Mouse (Mus musculus): ENCODE measurements around the gene Psmb9. TPM values are rescaled to one million over a fixed set of nuclear protein-coding genes. Genes with fewer than 3 reads are reported as not detected.

Psmb9 gene
- polyA plus RNA-seq, 1 experiment from 2014 or later: 0.73 TPM

GRCm38 (mm10) chr17:34143033-34143432 is 44.5 kb downstream of the Psmb9 start, which contains the start of gene H2-DMb2:
H2-DMb2 (plus strand) TSS chr17:34143307.
- H3K4me2 ChIP-seq (replicated peaks): no peak within 1 kb of the TSS
- H3K4me3 ChIP-seq: no peak within 1 kb of the TSS
- peaks cover 12% of the 10 kb centered on the region for H3K4me1 ChIP-seq
- H3K27me3 ChIP-seq: peaks cover 32% of the 10 kb centered on the region
- H3K36me3 ChIP-seq: no peaks in the 10 kb centered on the region
- no peak within 1 kb of the TSS for H3K27ac ChIP-seq (replicated peaks)
- WGBS: 41% methylated on average over 7 of the region's 7 CpGs
- H3K9ac ChIP-seq (replicated peaks): no peak within 1 kb of the TSS
- no peak for ATAC-seq (replicated peaks)
- H3K9me3 ChIP-seq: no peaks in the 10 kb centered on the region

DNA sequence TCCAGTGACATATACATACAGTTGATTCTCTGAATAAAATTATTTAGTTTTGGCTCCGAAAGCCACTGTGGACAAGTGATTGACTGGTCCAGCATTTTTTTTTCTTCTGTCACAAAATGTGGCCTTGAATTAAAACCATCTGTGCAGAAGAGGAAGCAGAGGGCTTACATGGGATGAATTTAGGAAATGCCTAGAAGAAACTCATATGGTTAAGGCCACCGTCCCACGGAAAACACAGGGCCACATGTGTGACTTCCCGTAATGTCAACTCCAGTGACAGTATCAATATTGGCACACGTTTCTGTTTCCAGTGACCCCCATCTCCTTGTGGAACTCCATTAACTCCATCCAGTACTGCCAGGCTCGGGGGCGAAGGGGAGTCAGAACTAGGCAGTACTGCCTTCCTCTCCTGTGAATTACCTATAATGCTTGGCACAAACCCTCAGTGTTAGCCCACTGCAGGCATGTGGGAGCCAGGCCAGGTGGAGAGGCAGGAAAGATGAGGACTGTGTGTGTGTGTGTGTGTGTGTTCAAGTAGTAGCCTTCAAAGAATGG is 45.0 kb downstream of the Psmb9 start:
- no peak for ATAC-seq (replicated peaks)
- Histone ChIP-seq H3K4me1 (peaks cover 12% of the 10 kb centered on the region), H3K4me3 (no peak overlapping the region), H3K36me3 (no peaks in the 10 kb centered on the region), H3K9ac (replicated peaks) (no peak overlapping the region), H3K27ac (replicated peaks) (no peak overlapping the region), H3K4me2 (replicated peaks) (no peak overlapping the region), H3K9me3 (no peaks in the 10 kb centered on the region), H3K27me3 (peaks cover 35% of the 10 kb centered on the region)
- 87% methylated on average over 7 of the region's 7 CpGs for WGBS

- no peaks in the 10 kb centered on the region for H3K9me3 ChIP-seq
- peaks cover 12% of the 10 kb centered on the region for H3K4me1 ChIP-seq
- no peak overlapping the region for H3K4me3 ChIP-seq
- peaks cover 35% of the 10 kb centered on the region for H3K27me3 ChIP-seq
- no peak for ATAC-seq (replicated peaks)
- 50% methylated on average over 4 of the region's 4 CpGs for WGBS
- no peak overlapping the region for H3K4me2 ChIP-seq (replicated peaks)
- no peak overlapping the region for H3K27ac ChIP-seq (replicated peaks)
- H3K36me3 ChIP-seq: no peaks in the 10 kb centered on the region
- H3K9ac ChIP-seq (replicated peaks): no peak overlapping the region
Observed at GRCm38 (mm10) chr17:34141448-34141847, 46.1 kb downstream of the Psmb9 start.

- WGBS: 17% methylated on average over 5 of the region's 5 CpGs
- Histone ChIP-seq H3K4me3 (no peak overlapping the region), H3K9ac (replicated peaks) (no peak overlapping the region), H3K27me3 (peaks cover 35% of the 10 kb centered on the region), H3K4me2 (replicated peaks) (no peak overlapping the region), H3K4me1 (peaks cover 17% of the 10 kb centered on the region), H3K36me3 (no peaks in the 10 kb centered on the region), H3K27ac (replicated peaks) (no peak overlapping the region), H3K9me3 (no peaks in the 10 kb centered on the region)
- ATAC-seq (replicated peaks): no peak
Observed at GRCm38 (mm10) chr17:34140240-34140639, 47.3 kb downstream of the Psmb9 start.

- peak overlapping the region; percentile 36 for H3K4me2 ChIP-seq (replicated peaks)
- no peaks in the 10 kb centered on the region for H3K9me3 ChIP-seq
- H3K9ac ChIP-seq (replicated peaks): 0 out of 2 replicates have a peak overlapping the region, but pooled peaks have one; percentile 4
- ATAC-seq (replicated peaks): no peak
- no peak overlapping the region for H3K27ac ChIP-seq (replicated peaks)
- peaks cover 17% of the 10 kb centered on the region for H3K4me1 ChIP-seq
- H3K4me3 ChIP-seq: peak overlapping the region; percentile 12; the same call in 1 of the 2 replicates
- H3K27me3 ChIP-seq: peaks cover 35% of the 10 kb centered on the region
- 1% methylated on average over 16 of the region's 16 CpGs for WGBS
- H3K36me3 ChIP-seq: no peaks in the 10 kb centered on the region
Observed at GRCm38 (mm10) chr17:34139416-34139815, 48.1 kb downstream of the Psmb9 start.

GRCm38 (mm10) chr17:34138655-34139054 is 48.9 kb downstream of the Psmb9 start:
- no peaks in the 10 kb centered on the region for H3K9me3 ChIP-seq
- WGBS: 78% methylated on average over 7 of the region's 7 CpGs
- peaks cover 17% of the 10 kb centered on the region for H3K4me1 ChIP-seq
- no peak for ATAC-seq (replicated peaks)
- no peak overlapping the region for H3K4me3 ChIP-seq
- H3K36me3 ChIP-seq: no peaks in the 10 kb centered on the region
- H3K4me2 ChIP-seq (replicated peaks): no peak overlapping the region
- no peak overlapping the region for H3K27ac ChIP-seq (replicated peaks)
- H3K9ac ChIP-seq (replicated peaks): no peak overlapping the region
- peaks cover 35% of the 10 kb centered on the region for H3K27me3 ChIP-seq

- H3K9ac ChIP-seq (replicated peaks): no peak overlapping the region
- peaks cover 17% of the 10 kb centered on the region for H3K4me1 ChIP-seq
- H3K4me3 ChIP-seq: no peak overlapping the region
- no peak overlapping the region for H3K4me2 ChIP-seq (replicated peaks)
- no peak overlapping the region for H3K27ac ChIP-seq (replicated peaks)
- H3K36me3 ChIP-seq: no peaks in the 10 kb centered on the region
- no peaks in the 10 kb centered on the region for H3K9me3 ChIP-seq
- H3K27me3 ChIP-seq: peaks cover 35% of the 10 kb centered on the region
- 81% methylated on average over 7 of the region's 7 CpGs for WGBS
- ATAC-seq (replicated peaks): no peak
Observed at GRCm38 (mm10) chr17:34137601-34138000, 50.0 kb downstream of the Psmb9 start.

DNA sequence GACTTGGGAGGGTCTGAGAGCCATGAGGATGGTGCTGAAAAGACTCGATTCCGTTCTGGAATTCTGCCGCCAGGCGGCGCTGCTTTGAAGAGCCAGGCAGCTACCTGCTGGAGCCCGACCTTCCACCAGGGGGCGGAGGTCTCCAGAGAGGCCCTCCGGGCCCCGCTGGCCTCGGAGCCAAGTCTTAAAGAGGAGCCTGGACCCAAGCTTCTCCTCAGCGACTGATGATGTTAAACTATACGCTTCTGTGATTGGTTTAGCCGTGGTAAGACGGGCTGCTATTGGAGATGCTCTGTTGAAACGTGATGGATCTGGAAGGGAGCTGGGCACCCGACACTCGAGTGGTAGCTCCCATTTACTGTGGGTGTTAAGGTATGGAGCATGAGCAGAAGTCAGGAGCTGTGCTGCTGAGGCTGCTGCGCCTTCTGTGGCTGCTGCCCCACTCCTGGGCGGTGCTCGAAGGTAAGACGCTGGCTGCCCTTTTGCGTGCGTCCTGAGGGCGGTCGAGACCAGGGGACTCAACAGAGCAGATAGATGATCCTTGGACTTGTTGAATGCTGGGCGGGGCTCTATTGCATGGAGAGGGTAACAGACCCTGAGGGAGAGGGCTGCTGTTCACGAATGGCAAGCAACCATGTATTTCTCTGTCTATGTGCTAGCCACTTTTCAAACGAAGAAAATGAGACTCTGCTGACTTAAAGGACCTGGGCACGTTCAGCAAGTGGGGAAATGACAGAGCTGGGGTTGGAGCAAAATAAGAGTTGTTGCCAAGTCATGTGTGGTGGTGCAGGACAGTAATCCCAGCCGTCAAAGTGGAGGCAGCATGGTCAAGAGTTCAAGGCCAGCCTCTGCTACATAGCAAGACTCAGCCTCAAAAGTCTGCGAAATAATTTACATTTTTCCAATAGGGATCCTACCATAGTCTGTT is 52.0 kb downstream of the Psmb9 start:
- Histone ChIP-seq H3K4me3 (peak overlapping the region; percentile 38), H3K9me3 (no peaks in the 10 kb centered on the region), H3K36me3 (no peaks in the 10 kb centered on the region), H3K9ac (replicated peaks) (no peak overlapping the region), H3K4me1 (peaks cover 17% of the 10 kb centered on the region), H3K4me2 (replicated peaks) (peak overlapping the region; percentile 68), H3K27me3 (peaks cover 28% of the 10 kb centered on the region; the same call in 1 of the 2 replicates), H3K27ac (replicated peaks) (no peak overlapping the region; the same call in 1 of the 2 replicates)
- peak; percentile 97 for ATAC-seq (replicated peaks)
- 7% methylated on average over 31 of the region's 31 CpGs for WGBS

GRCm38 (mm10) chr17:34134451-34134850 is 53.1 kb downstream of the Psmb9 start:
- no peak overlapping the region for H3K9ac ChIP-seq (replicated peaks)
- H3K27me3 ChIP-seq: peaks cover 17% of the 10 kb centered on the region; the same call in 1 of the 2 replicates
- WGBS: 93% methylated on average over 3 of the region's 3 CpGs
- H3K4me2 ChIP-seq (replicated peaks): no peak overlapping the region
- ATAC-seq (replicated peaks): no peak; the same call in 1 of the 2 replicates
- H3K9me3 ChIP-seq: no peaks in the 10 kb centered on the region
- peaks cover 9% of the 10 kb centered on the region for H3K4me1 ChIP-seq
- H3K27ac ChIP-seq (replicated peaks): no peak overlapping the region
- no peaks in the 10 kb centered on the region for H3K36me3 ChIP-seq
- no peak overlapping the region for H3K4me3 ChIP-seq

DNA sequence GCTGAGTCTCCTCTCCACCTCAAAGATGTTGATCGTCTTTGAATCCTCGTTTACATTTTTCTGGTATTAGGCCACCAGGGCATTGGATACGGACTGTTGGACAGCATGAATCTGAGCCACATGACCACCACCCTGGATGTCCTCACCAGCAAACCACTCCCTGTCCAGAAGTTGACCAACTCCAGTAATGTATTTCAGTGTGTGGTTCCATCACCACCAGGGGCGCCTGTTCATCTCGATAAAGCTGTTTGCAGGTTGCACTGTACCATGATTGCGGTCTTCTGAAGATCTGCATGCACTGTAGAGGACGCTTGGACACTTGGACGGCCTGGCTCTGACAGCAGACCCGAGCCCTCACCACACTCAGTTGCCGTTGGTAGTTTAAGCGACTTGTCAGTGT is 54.3 kb downstream of the Psmb9 start:
- Histone ChIP-seq H3K27ac (replicated peaks) (no peak overlapping the region), H3K9ac (replicated peaks) (no peak overlapping the region), H3K27me3 (peaks cover 6% of the 10 kb centered on the region; the same call in 1 of the 2 replicates), H3K9me3 (no peaks in the 10 kb centered on the region), H3K4me1 (peaks cover 16% of the 10 kb centered on the region), H3K36me3 (no peaks in the 10 kb centered on the region), H3K4me3 (no peak overlapping the region), H3K4me2 (replicated peaks) (no peak overlapping the region)
- 87% methylated on average over 11 of the region's 11 CpGs for WGBS
- ATAC-seq (replicated peaks): no peak
